Mouse (Mus musculus) hindbrain, embryonic 16.5 days (tissue): ENCODE measurements at regions not wholly inside any gene's neighbourhood (a gene's known extent, or its start where the extent isn't known, plus 50 kb on each side); places are given as distances from the start of the nearest gene placed in this dataset.
A peak's percentile ranks its signal among the peaks of the same experiment; 100 is the strongest.

Experiments used
- ATAC-seq: fragments of 200-750 bp; cut with Nextera tagmentation; 2 replicates; pipeline ENCODE4 v1.8.0; 2017; ENCODE audit warnings: moderate TSS enrichment, moderate library complexity
- H3K27ac ChIP-seq: fragments of 300-500 bp; sonication (generic); 2 replicates; pipeline ENCODE4 v1.5.1; 2014; ENCODE audit warnings: low read depth, mild to moderate bottlenecking, control low read depth, low read length, moderate library complexity
- H3K27me3 ChIP-seq: fragments of 300-500 bp; sonication (generic); replicated peaks from 2 replicates; pipeline ENCODE4 v1.6.1; 2014; ENCODE audit warnings: low read length; ENCODE audit not compliant: control insufficient read depth, insufficient read depth
- H3K36me3 ChIP-seq: fragments of 300-500 bp; sonication (generic); 2 replicates; pipeline ENCODE4 v1.6.1; 2014; ENCODE audit warnings: mild to moderate bottlenecking, low read length, moderate library complexity, mixed read lengths; ENCODE audit not compliant: control insufficient read depth, insufficient read depth
- H3K4me1 ChIP-seq: fragments of 300-500 bp; sonication (generic); 2 replicates; pipeline ENCODE4 v1.6.1; 2014; ENCODE audit warnings: low read depth, low read length; ENCODE audit not compliant: control insufficient read depth, insufficient read depth
- H3K4me2 ChIP-seq: fragments of 300-500 bp; sonication (generic); 2 replicates; pipeline ENCODE4 v1.6.1; 2014; ENCODE audit warnings: mild to moderate bottlenecking, low read length, control low read depth, moderate library complexity
- H3K4me3 ChIP-seq: fragments of 300-500 bp; sonication (generic); 2 replicates; pipeline ENCODE4 v1.5.1; 2014; ENCODE audit warnings: mild to moderate bottlenecking, low read length, control low read depth, moderate library complexity
- H3K9ac ChIP-seq: fragments of 300-500 bp; sonication (generic); 2 replicates; pipeline ENCODE4 v1.6.1; 2014; ENCODE audit warnings: low read depth, mild to moderate bottlenecking, control low read depth, low read length, moderate library complexity
- H3K9me3 ChIP-seq: fragments of 300-500 bp; sonication (generic); 2 replicates; pipeline ENCODE4 v1.6.1; 2014; ENCODE audit warnings: mild to moderate bottlenecking, low read length, moderate library complexity; ENCODE audit not compliant: control insufficient read depth
- WGBS: fragments of 180-500 bp; shearing (Covaris S2); extraction: QIAGEN DNeasy Blood & Tissue Kit; methylation state at CpG from one replicate; pipeline ENCODE4 v1.1.7; 2014; 5-methylcytosine and 5-hydroxymethylcytosine counted together

DNA sequence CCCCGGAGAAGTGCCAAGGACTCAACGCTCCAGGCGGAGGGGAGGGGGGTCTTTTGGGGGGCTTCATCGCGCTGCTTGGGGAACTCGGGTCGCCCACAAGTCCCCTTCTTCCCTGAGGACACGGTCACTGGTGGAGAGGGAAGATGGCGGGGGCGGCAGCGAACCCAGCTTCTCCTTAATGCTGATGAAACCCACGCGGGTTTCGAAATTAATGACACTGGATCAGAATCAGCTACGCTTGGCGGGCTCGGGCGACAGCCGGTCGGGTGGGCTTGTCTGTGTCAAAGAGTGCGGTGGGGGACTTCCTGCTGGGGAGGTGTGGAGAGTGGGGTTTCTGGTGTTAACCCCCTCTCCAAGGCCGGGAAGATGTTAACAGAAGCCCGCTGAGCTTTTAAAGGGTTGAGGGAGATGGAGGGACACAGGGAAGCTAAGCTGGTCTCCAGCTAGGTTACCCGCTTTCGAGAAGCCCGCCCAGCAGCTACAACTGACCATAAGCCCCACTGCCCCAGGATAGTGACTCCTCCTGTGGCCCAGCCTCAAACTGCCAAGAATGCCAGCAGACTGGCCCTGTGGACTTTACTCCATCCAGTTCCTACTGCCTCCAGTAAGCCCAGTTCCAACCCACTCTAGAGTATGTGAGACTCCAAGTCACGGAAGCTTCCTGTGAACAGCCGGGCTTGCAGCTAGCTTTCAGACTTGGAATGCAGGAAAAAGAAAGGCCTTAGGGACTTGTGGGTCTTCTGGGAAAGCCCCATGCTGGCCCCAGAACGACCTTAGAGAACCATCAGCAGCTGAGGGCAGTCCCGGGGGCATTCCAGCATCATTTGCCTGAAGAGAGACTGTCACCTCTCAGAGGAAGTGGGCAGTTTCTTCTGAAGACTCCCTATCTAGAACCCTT lies 337.7 kb downstream of the H2al1j start:
- Histone ChIP-seq H3K4me1 (peaks cover 6% of the 10 kb centered on the region), H3K36me3 (no peaks in the 10 kb centered on the region), H3K27me3 (no peaks in the 10 kb centered on the region; the same call in 1 of the 2 replicates), H3K9me3 (0 out of 2 replicates have a peak, but pooled peaks cover 2% of the 10 kb centered on the region), H3K4me2 (peak overlapping the region; percentile 77), H3K9ac (peak overlapping the region; percentile 74), H3K4me3 (peak overlapping the region; percentile 44), H3K27ac (no peak overlapping the region; the same call in 1 of the 2 replicates)
- WGBS = 16% methylated on average over 30 of the region's 30 CpGs
- ATAC-seq = peak; percentile 17; the same call in 1 of the 2 replicates

DNA sequence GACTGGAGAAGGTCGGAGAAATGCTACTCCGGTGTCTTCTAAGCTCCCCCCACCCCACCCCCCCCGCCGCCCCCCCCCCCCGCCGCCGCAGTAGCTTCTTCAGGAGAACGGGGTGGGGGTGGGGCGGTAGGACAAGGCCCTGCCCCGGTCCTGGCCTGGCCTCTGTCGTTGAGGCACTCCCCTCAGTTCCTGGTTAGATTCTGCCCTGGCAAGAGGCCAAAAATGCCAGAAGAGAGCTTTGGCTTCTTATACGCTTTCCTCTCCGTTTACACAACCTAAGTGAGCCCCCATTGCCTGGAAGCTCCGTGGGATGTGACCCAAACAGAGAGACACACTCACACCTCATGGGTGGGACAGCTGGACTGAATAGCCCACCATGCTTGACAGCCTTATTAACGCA lies 338.9 kb downstream of the H2al1j start:
- 27% methylated on average over 6 of the region's 15 CpGs for WGBS
- Histone ChIP-seq H3K9me3 (0 out of 2 replicates have a peak, but pooled peaks cover 2% of the 10 kb centered on the region), H3K36me3 (no peaks in the 10 kb centered on the region), H3K27ac (no peak overlapping the region), H3K4me3 (no peak overlapping the region), H3K4me1 (peaks cover 6% of the 10 kb centered on the region), H3K27me3 (no peaks in the 10 kb centered on the region; the same call in 1 of the 2 replicates), H3K9ac (no peak overlapping the region), H3K4me2 (no peak overlapping the region)
- ATAC-seq = no peak

DNA sequence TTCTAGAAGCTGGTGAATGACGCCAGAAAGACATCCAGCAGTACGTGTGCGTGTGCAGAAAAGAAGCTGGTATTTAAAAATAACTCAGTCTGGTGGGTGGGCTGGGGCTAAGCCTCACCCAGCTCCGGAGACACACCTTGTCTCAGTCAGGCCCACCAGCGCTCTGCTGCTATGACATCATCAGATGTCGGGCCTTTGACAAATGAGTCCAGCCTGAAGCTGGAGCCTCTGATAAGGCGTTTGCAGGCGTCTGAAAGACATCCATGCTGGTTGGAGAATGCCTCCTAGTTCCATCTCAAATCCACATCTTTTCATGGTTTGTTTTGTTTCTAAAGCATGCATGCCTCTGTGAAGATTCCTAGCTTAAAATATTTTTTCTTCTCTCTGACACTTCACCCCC lies 344.2 kb downstream of the H2al1j start:
- H3K4me1 ChIP-seq = no peaks in the 10 kb centered on the region
- ATAC-seq = no peak
- no peak overlapping the region for H3K4me2 ChIP-seq
- H3K4me3 ChIP-seq = no peak overlapping the region
- no peaks in the 10 kb centered on the region for H3K36me3 ChIP-seq
- 63% methylated on average over 8 of the region's 8 CpGs for WGBS
- H3K27ac ChIP-seq = no peak overlapping the region
- H3K9ac ChIP-seq = no peak overlapping the region
- H3K27me3 ChIP-seq = no peaks in the 10 kb centered on the region; the same call in 1 of the 2 replicates
- 0 out of 2 replicates have a peak, but pooled peaks cover 2% of the 10 kb centered on the region for H3K9me3 ChIP-seq

DNA sequence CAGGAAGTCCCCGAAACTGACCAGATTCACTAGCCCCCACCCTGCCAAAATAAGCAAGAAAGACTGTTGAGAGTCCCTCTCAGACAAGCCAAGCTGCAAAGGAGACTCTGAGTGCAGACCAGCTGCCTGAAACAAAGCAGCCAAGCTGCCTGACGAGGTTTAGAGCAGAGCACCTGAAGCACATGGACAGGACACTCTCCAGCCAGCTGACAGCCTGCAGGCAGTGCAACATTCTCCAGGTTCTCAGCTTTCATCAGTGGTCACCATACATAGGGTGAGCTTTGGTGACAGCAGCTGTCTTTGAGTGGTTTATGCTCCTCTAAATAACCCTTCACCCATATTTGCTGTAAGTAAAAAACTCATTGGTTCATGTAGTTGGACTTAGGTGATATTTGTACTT lies 350.5 kb downstream of the H2al1j start:
- no peaks in the 10 kb centered on the region for H3K9me3 ChIP-seq
- no peaks in the 10 kb centered on the region for H3K36me3 ChIP-seq
- no peak overlapping the region for H3K4me2 ChIP-seq
- WGBS = 70% methylated on average over 2 of the region's 2 CpGs
- no peaks in the 10 kb centered on the region; the same call in 1 of the 2 replicates for H3K27me3 ChIP-seq
- no peak overlapping the region for H3K4me3 ChIP-seq
- H3K9ac ChIP-seq = no peak overlapping the region
- ATAC-seq = no peak
- no peak overlapping the region for H3K27ac ChIP-seq
- no peaks in the 10 kb centered on the region for H3K4me1 ChIP-seq

DNA sequence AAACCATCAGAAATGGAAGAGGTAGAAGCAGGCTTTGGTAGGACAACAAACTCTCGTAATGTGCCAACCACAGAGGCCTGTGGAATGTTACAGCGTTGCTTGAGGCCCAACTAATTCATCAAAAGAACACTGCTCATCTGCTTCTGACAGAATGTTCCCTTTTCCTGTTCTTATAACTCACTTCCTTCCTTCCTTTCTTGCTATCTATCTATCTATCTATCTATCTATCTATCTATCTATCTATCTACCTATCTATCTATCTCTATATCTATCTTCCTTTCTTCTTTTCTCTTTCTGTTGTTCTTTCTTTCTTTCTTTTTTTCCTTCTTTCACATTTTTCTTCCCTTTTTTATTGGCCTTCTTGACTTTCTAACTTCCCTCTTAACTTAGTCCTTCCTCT lies 353.7 kb downstream of the H2al1j start:
- Histone ChIP-seq H3K27ac (no peak overlapping the region), H3K27me3 (no peaks in the 10 kb centered on the region; the same call in 1 of the 2 replicates), H3K4me2 (no peak overlapping the region), H3K36me3 (no peaks in the 10 kb centered on the region), H3K9ac (no peak overlapping the region), H3K9me3 (no peaks in the 10 kb centered on the region), H3K4me1 (no peaks in the 10 kb centered on the region), H3K4me3 (no peak overlapping the region)
- no peak for ATAC-seq
- 82% methylated on average over 2 of the region's 2 CpGs for WGBS

DNA sequence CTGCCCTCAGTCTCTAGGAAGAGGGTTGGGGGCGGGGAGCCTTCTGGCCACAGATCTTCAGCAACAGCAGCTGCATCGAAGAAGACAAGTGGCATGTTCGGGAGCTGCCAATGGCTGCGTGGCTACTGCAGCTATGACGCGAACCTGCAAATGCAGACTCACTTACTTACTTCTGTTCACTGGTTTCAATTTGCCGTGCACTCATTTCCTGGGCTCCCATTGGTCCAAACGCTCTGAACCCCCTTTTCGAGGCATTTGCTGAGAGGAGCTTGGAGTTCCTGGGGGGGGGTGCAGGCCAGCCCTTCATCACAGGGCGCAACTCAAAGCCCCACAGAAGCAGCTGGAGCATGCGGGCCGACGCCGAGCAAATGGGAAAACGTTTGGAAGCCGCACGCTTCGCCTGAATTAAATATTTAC lies 362.4 kb downstream of the H2al1j start:
- H3K27ac ChIP-seq = no peak overlapping the region
- WGBS = 54% methylated on average over 18 of the region's 18 CpGs

DNA sequence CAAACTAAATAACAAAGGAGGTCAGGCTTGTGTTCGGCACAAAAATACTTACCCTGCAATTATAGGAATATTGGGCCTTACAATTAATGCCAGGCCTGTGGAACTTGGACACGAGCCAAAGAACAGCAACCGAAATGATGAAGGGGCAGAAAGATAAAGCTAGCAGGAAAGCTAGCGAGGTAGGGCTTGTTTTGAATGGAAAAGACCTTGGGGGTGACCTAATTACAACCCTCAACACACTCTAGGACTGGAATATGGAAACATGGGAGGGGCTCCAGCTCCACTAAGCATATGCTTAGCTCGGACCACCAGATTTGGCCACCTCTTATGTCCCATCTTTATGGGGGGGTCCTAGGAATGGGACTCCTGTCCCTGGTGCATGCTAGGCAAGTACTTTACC lies 362.8 kb downstream of the H2al1j start:
- no peak for ATAC-seq
- Histone ChIP-seq H3K27ac (no peak overlapping the region), H3K4me1 (0 out of 2 replicates have a peak, but pooled peaks cover 2% of the 10 kb centered on the region), H3K36me3 (no peaks in the 10 kb centered on the region), H3K9me3 (no peaks in the 10 kb centered on the region), H3K4me2 (no peak overlapping the region), H3K27me3 (no peaks in the 10 kb centered on the region), H3K9ac (no peak overlapping the region), H3K4me3 (no peak overlapping the region)
- WGBS = 37% methylated on average over 5 of the region's 5 CpGs

More for the DNA sequence above, 362.4 kb downstream of the H2al1j start:
- H3K9ac ChIP-seq = no peak overlapping the region
- H3K4me3 ChIP-seq = no peak overlapping the region
- no peaks in the 10 kb centered on the region for H3K36me3 ChIP-seq
- peak overlapping the region; percentile 3; the same call in 1 of the 2 replicates for H3K4me2 ChIP-seq
- H3K27me3 ChIP-seq = no peaks in the 10 kb centered on the region
- 0 out of 2 replicates have a peak, but pooled peaks cover 2% of the 10 kb centered on the region for H3K4me1 ChIP-seq
- ATAC-seq = no peak
- no peaks in the 10 kb centered on the region for H3K9me3 ChIP-seq

DNA sequence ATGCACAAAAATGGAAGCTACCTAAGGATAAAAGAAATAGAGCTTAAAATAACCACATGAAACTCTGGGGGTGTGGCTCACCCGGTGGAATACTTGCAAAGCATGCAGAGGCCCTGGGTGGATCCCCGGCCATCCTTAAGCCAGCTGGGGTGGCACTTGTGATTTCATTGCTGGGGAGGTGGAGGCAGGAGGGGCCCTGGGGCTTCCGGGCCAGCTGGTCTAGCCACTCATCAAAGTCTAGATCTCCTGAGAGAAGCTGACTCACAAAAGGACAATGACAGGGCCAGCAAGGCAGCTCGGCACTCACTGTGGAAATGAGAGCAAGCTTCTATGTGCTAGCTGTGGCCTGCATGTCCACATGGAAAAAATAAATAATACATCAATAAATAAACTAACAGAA lies 363.4 kb downstream of the H2al1j start:
- WGBS = 57% methylated on average over 4 of the region's 4 CpGs
- Histone ChIP-seq H3K27ac (no peak overlapping the region), H3K36me3 (no peaks in the 10 kb centered on the region), H3K4me1 (0 out of 2 replicates have a peak, but pooled peaks cover 2% of the 10 kb centered on the region), H3K4me2 (no peak overlapping the region), H3K4me3 (no peak overlapping the region), H3K9ac (no peak overlapping the region), H3K9me3 (no peaks in the 10 kb centered on the region), H3K27me3 (no peaks in the 10 kb centered on the region)
- ATAC-seq = no peak

DNA sequence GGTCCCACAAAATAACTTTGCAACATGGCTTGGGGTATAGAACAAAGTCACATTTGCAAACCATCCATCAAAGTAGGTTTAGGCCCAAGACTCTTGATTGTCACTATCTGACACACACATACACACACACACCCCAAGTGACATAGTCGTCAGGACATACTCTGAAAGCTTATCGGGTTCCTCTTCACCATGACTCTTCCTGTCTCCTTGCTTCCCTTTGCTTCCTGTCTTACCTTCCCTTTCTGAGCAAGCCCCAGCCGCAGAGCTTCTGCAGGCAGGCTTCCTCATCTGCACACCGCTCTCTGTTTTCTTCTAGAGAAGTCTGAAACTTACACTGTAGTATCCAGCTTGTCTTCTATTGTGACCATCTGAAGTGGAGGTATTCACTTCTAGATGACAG lies 368.9 kb downstream of the H2al1j start:
- no peak overlapping the region for H3K4me3 ChIP-seq
- no peaks in the 10 kb centered on the region for H3K9me3 ChIP-seq
- H3K4me1 ChIP-seq = no peaks in the 10 kb centered on the region
- no peak overlapping the region for H3K9ac ChIP-seq
- WGBS = 86% methylated on average over 4 of the region's 4 CpGs
- no peak overlapping the region for H3K4me2 ChIP-seq
- no peaks in the 10 kb centered on the region for H3K36me3 ChIP-seq
- H3K27ac ChIP-seq = no peak overlapping the region
- no peaks in the 10 kb centered on the region for H3K27me3 ChIP-seq
- ATAC-seq = no peak
